16 mouse cellular contexts compared by ENCODE assay signal in the genomic region with DNA sequence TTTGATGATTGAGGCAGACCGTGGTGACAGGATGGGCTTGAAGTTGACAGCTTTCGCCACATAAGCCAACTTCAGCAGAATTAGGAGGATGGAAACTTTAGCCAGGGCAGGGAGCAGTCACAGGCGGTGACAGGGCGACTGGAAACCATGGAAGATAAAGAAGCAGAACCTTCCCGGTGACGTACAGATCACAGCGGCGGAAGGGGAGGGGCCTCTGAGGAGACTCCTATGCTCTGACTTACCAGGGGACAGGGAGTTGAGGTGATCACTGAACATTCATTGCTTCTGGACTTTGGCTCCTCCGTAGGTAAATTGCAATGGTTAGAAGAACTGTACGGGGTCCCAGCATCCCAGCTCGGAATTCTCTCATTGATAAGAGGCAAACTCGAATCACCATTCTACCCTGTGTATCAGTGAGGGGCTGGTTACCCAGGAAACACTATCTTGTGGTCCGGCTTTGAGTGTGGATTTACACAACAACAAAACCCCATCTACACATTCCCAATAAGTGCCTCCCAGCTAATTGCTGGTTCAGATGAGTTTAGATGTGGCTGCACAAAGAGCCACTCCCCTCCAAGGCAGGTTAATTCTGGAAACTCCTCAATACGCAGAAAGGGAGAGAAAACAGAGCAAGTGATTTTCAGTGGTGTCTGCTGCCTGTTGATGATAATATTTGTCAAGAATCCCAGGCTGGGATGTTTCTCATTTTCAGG. TPM values are rescaled to one million over a fixed set of nuclear protein-coding genes. Genes with fewer than 3 reads are reported as not detected.
DNase-seq lines count a peak whose midpoint lies in the region; ATAC-seq and TF ChIP-seq lines count a peak whose summit lies in the region.
"Had no signal": no experiment of that assay in that cellular context is flagged by ENCODE, and none has a peak within 500 bp of the region (broad histone marks: within the 10 kb centered on the region; RNA-seq: fewer than 3 reads in every experiment).

No protein-coding gene starts in this region.

- H3K4me1 ChIP-seq in midbrain, embryonic 11.5 days (ENCODE audit: control insufficient read depth, insufficient read depth, low read length): no peaks in the 10 kb centered on the region
- H3K4me1 ChIP-seq in midbrain, embryonic 10.5 days: peaks cover 14% of the 10 kb centered on the region
- 0 out of 2 replicates have a peak, but pooled peaks cover 15% of the 10 kb centered on the region for H3K4me1 ChIP-seq in intestine, postnatal 0 days (replicated peaks; ENCODE audit: control insufficient read depth, insufficient read depth, low read length)
- H3K4me1 ChIP-seq: limb, embryonic 15.5 days; neural tube, embryonic 12.5 days had no signal

- peak; percentile 57 for DNase-seq in midbrain, embryonic 11.5 days (ENCODE audit: low spot score, missing footprints)
- DNase-seq in midbrain, embryonic 10.5 days (ENCODE audit: low spot score): no peak
- DNase-seq in kidney, adult 9 months: no peak
- DNase-seq in kidney, postnatal 4 days: no peak
- DNase-seq: cerebellum, adult 8-10 months; gastrocnemius, postnatal 25 days; kidney, postnatal 10 days had no signal

- H3K4me2 ChIP-seq in midbrain, embryonic 11.5 days: no peak overlapping the region
- H3K4me2 ChIP-seq in intestine, postnatal 0 days (replicated peaks; ENCODE audit: low read depth): 0 out of 2 replicates have a peak overlapping the region, but pooled peaks have one; percentile 38
- H3K4me2 ChIP-seq: forebrain, embryonic 12.5 days; limb, embryonic 15.5 days; midbrain, embryonic 13.5 days; neural tube, embryonic 12.5 days had no signal

- 75% methylated on average over 14 of the region's 14 CpGs for WGBS in midbrain, embryonic 11.5 days
- WGBS in midbrain, embryonic 10.5 days: 75% methylated on average over 14 of the region's 14 CpGs
- 46% methylated on average over 13 of the region's 14 CpGs for WGBS in intestine, postnatal 0 days

- no peak for TF ChIP-seq CTCF in intestine, postnatal 0 days (IDR thresholded peaks at IDR 0.05; ENCODE audit: low read depth)

- H3K4me3 ChIP-seq in midbrain, embryonic 11.5 days (ENCODE audit: low read depth, low read length): no peak overlapping the region
- H3K4me3 ChIP-seq in midbrain, embryonic 10.5 days: no peak overlapping the region
- H3K4me3 ChIP-seq in intestine, postnatal 0 days (ENCODE audit: low read depth, low read length): no peak overlapping the region
- H3K4me3 ChIP-seq: forebrain, embryonic 12.5 days; limb, embryonic 15.5 days; midbrain, embryonic 13.5 days; neural tube, embryonic 12.5 days had no signal

- H3K9me3 ChIP-seq in midbrain, embryonic 11.5 days (ENCODE audit: control insufficient read depth, low read length): no peaks in the 10 kb centered on the region
- H3K9me3 ChIP-seq in midbrain, embryonic 10.5 days (replicated peaks): no peaks in the 10 kb centered on the region
- H3K9me3 ChIP-seq in intestine, postnatal 0 days (ENCODE audit: control insufficient read depth): no peaks in the 10 kb centered on the region
- H3K9me3 ChIP-seq: forebrain, embryonic 12.5 days; limb, embryonic 15.5 days; midbrain, embryonic 13.5 days; neural tube, embryonic 12.5 days had no signal

- H3K36me3 ChIP-seq in midbrain, embryonic 11.5 days (ENCODE audit: control insufficient read depth, insufficient read depth, low read length): no peaks in the 10 kb centered on the region
- no peaks in the 10 kb centered on the region for H3K36me3 ChIP-seq in midbrain, embryonic 10.5 days
- H3K36me3 ChIP-seq in intestine, postnatal 0 days (ENCODE audit: control insufficient read depth, insufficient read depth): no peaks in the 10 kb centered on the region
- H3K36me3 ChIP-seq: forebrain, embryonic 12.5 days; limb, embryonic 15.5 days; midbrain, embryonic 13.5 days; neural tube, embryonic 12.5 days had no signal

- no peak for ATAC-seq in midbrain, embryonic 11.5 days (ENCODE audit: low FRiP score)
- ATAC-seq in common myeloid progenitor, adult 5-6 weeks (replicated peaks; ENCODE audit: low read depth, poor library complexity, severe bottlenecking): peak; percentile 80
- peak; percentile 70 for ATAC-seq in intestine, postnatal 0 days
- 0 out of 2 replicates have a peak, but pooled peaks have one; percentile 25 for ATAC-seq in monocyte, adult 5-6 weeks (replicated peaks; ENCODE audit: insufficient number of reproducible peaks, low FRiP score, low TSS enrichment, poor library complexity, severe bottlenecking)
- ATAC-seq: hindbrain, postnatal 0 days; midbrain, embryonic 13.5 days had no signal

- no peak overlapping the region for H3K27ac ChIP-seq in midbrain, embryonic 11.5 days (ENCODE audit: low read depth, low read length)
- H3K27ac ChIP-seq in midbrain, embryonic 10.5 days (replicated peaks): no peak overlapping the region
- H3K27ac ChIP-seq in intestine, postnatal 0 days (ENCODE audit: low read depth, low read length): no peak overlapping the region
- H3K27ac ChIP-seq: forebrain, embryonic 12.5 days; hindbrain, postnatal 0 days; limb, embryonic 15.5 days; midbrain, embryonic 13.5 days; neural tube, embryonic 12.5 days had no signal

- H3K9ac ChIP-seq in midbrain, embryonic 11.5 days (ENCODE audit: low read length): no peak overlapping the region
- no peak overlapping the region for H3K9ac ChIP-seq in intestine, postnatal 0 days (ENCODE audit: low read depth, low read length)
- H3K9ac ChIP-seq: forebrain, embryonic 12.5 days; limb, embryonic 15.5 days; midbrain, embryonic 13.5 days; neural tube, embryonic 12.5 days had no signal

- no peaks in the 10 kb centered on the region for H3K27me3 ChIP-seq in midbrain, embryonic 11.5 days (ENCODE audit: control insufficient read depth, insufficient read depth, low read length)
- H3K27me3 ChIP-seq in midbrain, embryonic 10.5 days (ENCODE audit: low read depth, poor library complexity, severe bottlenecking): no peaks in the 10 kb centered on the region
- H3K27me3 ChIP-seq in intestine, postnatal 0 days (replicated peaks; ENCODE audit: control insufficient read depth, insufficient read depth, low read length): no peaks in the 10 kb centered on the region
- H3K27me3 ChIP-seq: forebrain, embryonic 12.5 days; limb, embryonic 15.5 days; midbrain, embryonic 13.5 days; neural tube, embryonic 12.5 days had no signal

RNA-seq across cellular contexts. Expression of a gene that starts 8.0 kb away (rescaled TPM):
- polyA plus RNA-seq in midbrain, embryonic 11.5 days (2014; fragmentation: Nextera tagmentation; extraction: Ambion mirVana): 0.11 TPM in 1 of 2 replicates, not detected in the other
- 0.07 TPM in 1 of 2 replicates, not detected in the other for polyA plus RNA-seq in midbrain, embryonic 10.5 days (2016; fragmentation: Nextera tagmentation; extraction: Ambion mirVana)
- total RNA-seq in common myeloid progenitor, adult 5-6 weeks (2017): 0.09 TPM in 1 of 2 replicates, not detected in the other
- 0.77 and 0.82 TPM in 2 replicates for polyA plus RNA-seq in intestine, postnatal 0 days (2015; fragmentation: Nextera tagmentation; extraction: Ambion mirVana)
- total RNA-seq in monocyte, adult 5-6 weeks (2017): not detected in 3 replicates
- total RNA-seq: gastrocnemius, postnatal 25 days; hindbrain, postnatal 0 days had no signal
- polyA plus RNA-seq: brain, embryonic 14.5 days; forebrain, embryonic 12.5 days; midbrain, embryonic 13.5 days; neural tube, embryonic 12.5 days had no signal

RNA-seq across cellular contexts. Expression of a gene that starts 52.9 kb away (rescaled TPM):
- polyA plus RNA-seq in midbrain, embryonic 11.5 days (2014; fragmentation: Nextera tagmentation; extraction: Ambion mirVana): 23.2 and 26.0 TPM in 2 replicates
- 17.3 and 20.0 TPM in 2 replicates for polyA plus RNA-seq in midbrain, embryonic 10.5 days (2016; fragmentation: Nextera tagmentation; extraction: Ambion mirVana)
- total RNA-seq in common myeloid progenitor, adult 5-6 weeks (2017): 11.7 and 13.8 TPM in 2 replicates
- polyA plus RNA-seq in intestine, postnatal 0 days (2015; fragmentation: Nextera tagmentation; extraction: Ambion mirVana): 19.6 and 24.3 TPM in 2 replicates
- 21.5 to 41.1 TPM (median 21.7 TPM) in 3 replicates for total RNA-seq in monocyte, adult 5-6 weeks (2017)
